Mouse (Mus musculus) forebrain, embryonic 13.5 days (tissue): ENCODE results near the gene Zfp987. TPM values are rescaled to one million over a fixed set of nuclear protein-coding genes. Genes with fewer than 3 reads are reported as not detected.
"Not testable (repeated sequence)": the region's sequence is repeated elsewhere in the genome, so short reads cannot be mapped to it uniquely, and the experiment has no call there.

ENCODE experiments used
- ATAC-seq: fragments of 200-750 bp; cut with Nextera tagmentation; 2 replicates; pipeline ENCODE4 v1.8.0; 2017
- H3K27ac ChIP-seq: fragments of 300-500 bp; sonication (generic); 2 replicates; pipeline ENCODE4 v1.5.1; 2015; ENCODE audit warnings: inconsistent platforms, mild to moderate bottlenecking, moderate library complexity
- H3K27me3 ChIP-seq: fragments of 300-500 bp; sonication (generic); 2 replicates; pipeline ENCODE4 v1.6.1; 2015; ENCODE audit warnings: mild to moderate bottlenecking, inconsistent platforms
- H3K36me3 ChIP-seq: fragments of 300-500 bp; sonication (generic); 2 replicates; pipeline ENCODE4 v1.6.1; 2015; ENCODE audit warnings: mild to moderate bottlenecking, inconsistent platforms; ENCODE audit not compliant: poor library complexity, severe bottlenecking
- H3K4me1 ChIP-seq: fragments of 300-500 bp; sonication (generic); 2 replicates; pipeline ENCODE4 v1.6.1; 2015; ENCODE audit warnings: inconsistent platforms
- H3K4me2 ChIP-seq: fragments of 300-500 bp; sonication (generic); 2 replicates; pipeline ENCODE4 v1.6.1; 2015; ENCODE audit warnings: inconsistent platforms, mild to moderate bottlenecking, moderate library complexity
- H3K4me3 ChIP-seq: fragments of 300-500 bp; sonication (generic); 2 replicates; pipeline ENCODE4 v1.5.1; 2015; ENCODE audit warnings: mild to moderate bottlenecking, inconsistent platforms
- H3K9ac ChIP-seq: fragments of 300-500 bp; sonication (generic); 2 replicates; pipeline ENCODE4 v1.6.1; 2015; ENCODE audit warnings: mild to moderate bottlenecking, inconsistent platforms
- H3K9me3 ChIP-seq: fragments of 300-500 bp; sonication (generic); replicated peaks from 2 replicates; pipeline ENCODE4 v1.6.1; 2016; ENCODE audit warnings: inconsistent platforms
- WGBS: fragments of 180-500 bp; shearing (Covaris S2); methylation state at CpG from one replicate; pipeline ENCODE4 v1.1.7; 2015; 5-methylcytosine and 5-hydroxymethylcytosine counted together
- polyA plus RNA-seq: library from polyadenylated mRNA; unstranded; fragments of >200 nt; fragmentation: Nextera tagmentation; extraction: Ambion mirVana; gene quantifications from 2 replicates; pipeline ENCODE4 v1.2.1, GENCODE M21; 2015

Zfp987 gene
- polyA plus RNA-seq: not detected in 2 replicates

DNA sequence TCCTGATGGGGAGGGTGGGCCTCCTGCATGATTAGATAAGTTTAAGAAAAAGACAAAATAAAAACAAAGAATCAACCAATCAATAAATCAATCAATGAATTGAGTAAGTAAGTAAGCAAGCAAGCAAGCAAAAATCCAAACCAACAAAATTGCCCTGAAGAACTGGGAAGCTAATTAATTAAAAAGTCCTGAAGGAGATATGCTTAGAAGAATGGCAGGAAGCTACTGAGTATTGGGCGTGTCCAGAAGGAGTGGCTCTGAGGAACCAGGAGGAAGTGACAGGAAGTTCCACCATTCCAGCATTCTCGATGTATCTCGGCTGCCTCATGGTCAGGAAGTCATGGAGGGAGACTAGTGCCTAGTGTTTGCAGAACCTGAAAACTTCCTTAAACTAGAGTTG is at the start of gene Zfp987:
Gene Zfp987 (plus strand): TSS at position 301 of the 400 bp plus-strand sequence.
- WGBS: 90% methylated on average over 3 of the region's 3 CpGs
- H3K9me3 ChIP-seq, H3K27me3 ChIP-seq, H3K4me3 ChIP-seq, H3K27ac ChIP-seq, H3K9ac ChIP-seq, H3K4me2 ChIP-seq, ATAC-seq, H3K36me3 ChIP-seq, H3K4me1 ChIP-seq: not testable (repeated sequence)

DNA sequence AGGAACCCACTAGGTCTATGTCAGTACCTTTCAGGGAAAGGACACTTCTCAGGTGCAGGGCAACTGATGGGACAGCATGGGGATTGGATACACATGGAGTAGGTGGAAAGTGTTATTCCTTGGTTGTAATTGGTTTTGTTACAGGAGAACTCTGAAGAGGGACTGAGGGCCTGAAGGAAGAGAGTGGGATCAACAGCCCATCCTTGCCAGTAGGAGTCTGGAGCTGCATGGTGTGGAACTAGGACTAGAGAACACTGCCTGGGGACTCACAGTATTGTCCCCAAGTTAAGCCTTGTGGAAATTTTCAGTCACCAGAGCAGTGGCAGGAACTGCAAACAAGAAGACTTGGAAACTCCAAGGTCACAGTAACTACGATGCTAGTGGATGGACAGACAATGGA is 44.6 kb upstream of the Zfp987 start:
- not testable (repeated sequence) for H3K4me3 ChIP-seq, ATAC-seq
- H3K9me3 ChIP-seq: peaks cover 25% of the 10 kb centered on the region

DNA sequence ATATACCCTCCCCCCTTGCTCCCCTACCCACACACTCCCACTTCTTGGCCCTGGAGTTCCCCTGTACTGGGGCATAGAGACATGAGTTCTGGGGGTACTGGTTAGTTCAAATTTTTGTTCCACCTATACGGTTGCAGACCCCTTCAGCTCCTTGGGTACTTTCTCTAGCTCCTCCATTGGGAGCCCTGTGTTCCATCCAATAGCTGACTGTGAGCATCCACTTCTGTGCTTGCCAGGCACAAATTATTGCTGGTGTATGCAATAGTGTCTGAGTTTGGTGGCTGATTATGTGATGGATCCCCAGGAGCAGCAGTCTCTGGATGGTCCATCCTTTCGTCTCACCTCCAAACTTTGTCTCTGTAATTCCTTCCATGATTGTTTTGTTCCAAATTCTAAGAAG is 43.7 kb upstream of the Zfp987 start:
- WGBS: 90% methylated on average over 2 of the region's 2 CpGs
- peaks cover 29% of the 10 kb centered on the region for H3K9me3 ChIP-seq
- H3K27ac ChIP-seq, H3K36me3 ChIP-seq, H3K27me3 ChIP-seq, H3K4me1 ChIP-seq, H3K9ac ChIP-seq, H3K4me2 ChIP-seq, ATAC-seq, H3K4me3 ChIP-seq: not testable (repeated sequence)

More for the DNA sequence above, 44.6 kb upstream of the Zfp987 start:
- H3K4me1 ChIP-seq, H3K27me3 ChIP-seq, H3K36me3 ChIP-seq, H3K9ac ChIP-seq, H3K27ac ChIP-seq, H3K4me2 ChIP-seq: not testable (repeated sequence)
- 88% methylated on average over 1 of the region's 1 CpGs for WGBS

- H3K4me2 ChIP-seq: no peak overlapping the region
- WGBS: 71% methylated on average over 2 of the region's 2 CpGs
- H3K27ac ChIP-seq: no peak overlapping the region
- no peaks in the 10 kb centered on the region for H3K27me3 ChIP-seq
- no peak for ATAC-seq
- no peaks in the 10 kb centered on the region for H3K36me3 ChIP-seq
- no peaks in the 10 kb centered on the region for H3K4me1 ChIP-seq
- H3K9me3 ChIP-seq: peaks cover 42% of the 10 kb centered on the region
- no peak overlapping the region for H3K4me3 ChIP-seq
- H3K9ac ChIP-seq: no peak overlapping the region
Observed at GRCm38 (mm10) chr4:146055335-146055734, 41.8 kb upstream of the Zfp987 start.

- H3K4me2 ChIP-seq, H3K27me3 ChIP-seq, H3K9ac ChIP-seq, H3K4me3 ChIP-seq, ATAC-seq, H3K4me1 ChIP-seq, H3K36me3 ChIP-seq, H3K27ac ChIP-seq: not testable (repeated sequence)
- H3K9me3 ChIP-seq: peaks cover 55% of the 10 kb centered on the region
- 93% methylated on average over 12 of the region's 12 CpGs for WGBS
Observed at GRCm38 (mm10) chr4:146058646-146059045, 38.5 kb upstream of the Zfp987 start.

- H3K4me1 ChIP-seq, H3K4me2 ChIP-seq, H3K4me3 ChIP-seq, H3K27ac ChIP-seq, H3K27me3 ChIP-seq, ATAC-seq, H3K9ac ChIP-seq, H3K36me3 ChIP-seq: not testable (repeated sequence)
- peaks cover 55% of the 10 kb centered on the region for H3K9me3 ChIP-seq
- WGBS: 86% methylated on average over 4 of the region's 4 CpGs
Observed at GRCm38 (mm10) chr4:146059078-146059477, 38.0 kb upstream of the Zfp987 start.

- not testable (repeated sequence) for H3K36me3 ChIP-seq, H3K27ac ChIP-seq, H3K4me3 ChIP-seq, H3K27me3 ChIP-seq, H3K4me1 ChIP-seq, ATAC-seq, H3K4me2 ChIP-seq, H3K9ac ChIP-seq
- peaks cover 60% of the 10 kb centered on the region for H3K9me3 ChIP-seq
- 92% methylated on average over 25 of the region's 26 CpGs for WGBS
Observed at GRCm38 (mm10) chr4:146059974-146060693, 37.0 kb upstream of the Zfp987 start.

DNA sequence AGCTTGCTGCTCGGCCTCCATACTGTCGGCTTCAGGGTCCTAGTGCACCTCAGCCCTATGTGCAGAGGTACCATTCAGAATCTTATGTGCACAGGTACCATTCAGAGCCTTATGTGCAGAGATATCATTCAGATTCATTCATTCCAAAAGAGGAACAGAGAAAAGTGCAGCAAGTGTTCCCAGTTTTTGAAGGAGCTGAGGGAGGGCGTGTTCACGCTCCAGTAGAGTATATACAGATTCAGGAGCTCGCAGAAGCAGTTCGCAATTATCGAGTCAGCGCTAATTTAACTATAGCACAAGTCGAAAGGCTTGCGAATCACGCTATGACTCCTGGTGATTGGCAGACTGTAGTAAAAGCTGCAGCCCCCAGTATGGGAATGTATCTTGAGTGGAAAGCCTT is 36.0 kb upstream of the Zfp987 start:
- ATAC-seq, H3K36me3 ChIP-seq, H3K27me3 ChIP-seq, H3K4me3 ChIP-seq, H3K9ac ChIP-seq, H3K4me1 ChIP-seq, H3K27ac ChIP-seq, H3K4me2 ChIP-seq: not testable (repeated sequence)
- 92% methylated on average over 11 of the region's 11 CpGs for WGBS
- peaks cover 57% of the 10 kb centered on the region for H3K9me3 ChIP-seq

GRCm38 (mm10) chr4:146062021-146062420 is 35.1 kb upstream of the Zfp987 start:
- H3K36me3 ChIP-seq, H3K27ac ChIP-seq, H3K27me3 ChIP-seq, ATAC-seq, H3K9ac ChIP-seq, H3K4me3 ChIP-seq, H3K4me2 ChIP-seq, H3K4me1 ChIP-seq: not testable (repeated sequence)
- WGBS: 95% methylated on average over 12 of the region's 12 CpGs
- H3K9me3 ChIP-seq: peaks cover 59% of the 10 kb centered on the region

- ATAC-seq, H3K4me3 ChIP-seq, H3K4me1 ChIP-seq, H3K9ac ChIP-seq, H3K27me3 ChIP-seq, H3K4me2 ChIP-seq, H3K36me3 ChIP-seq, H3K27ac ChIP-seq: not testable (repeated sequence)
- H3K9me3 ChIP-seq: peaks cover 65% of the 10 kb centered on the region
- 77% methylated on average over 6 of the region's 6 CpGs for WGBS
Observed at GRCm38 (mm10) chr4:146063001-146063400, 34.1 kb upstream of the Zfp987 start.

GRCm38 (mm10) chr4:146063621-146064020 is 33.5 kb upstream of the Zfp987 start:
- H3K4me1 ChIP-seq, H3K36me3 ChIP-seq, H3K27ac ChIP-seq, ATAC-seq, H3K4me3 ChIP-seq, H3K9ac ChIP-seq, H3K4me2 ChIP-seq, H3K27me3 ChIP-seq: not testable (repeated sequence)
- peaks cover 64% of the 10 kb centered on the region for H3K9me3 ChIP-seq
- WGBS: 89% methylated on average over 15 of the region's 15 CpGs

DNA sequence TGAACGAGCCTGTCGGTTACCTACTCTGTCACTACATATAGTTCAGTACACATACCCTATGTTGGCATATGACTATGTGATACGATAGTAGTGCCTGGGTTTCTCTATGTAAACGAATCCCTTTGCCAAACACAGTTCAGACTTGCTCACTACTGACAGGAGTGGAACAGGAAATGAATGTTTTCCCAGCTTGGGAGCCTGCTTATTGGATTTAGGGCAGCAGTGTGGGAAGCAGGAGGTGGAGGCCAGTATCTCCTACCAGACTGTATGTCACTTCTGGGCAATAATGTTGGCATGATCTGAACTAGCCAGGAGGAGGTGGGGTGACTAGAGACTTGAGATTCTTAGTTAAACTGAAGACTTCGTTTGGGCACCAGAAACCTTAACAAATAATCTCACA is 32.3 kb upstream of the Zfp987 start:
- not testable (repeated sequence) for H3K4me1 ChIP-seq, H3K27me3 ChIP-seq, H3K36me3 ChIP-seq, H3K4me2 ChIP-seq, H3K27ac ChIP-seq, H3K9ac ChIP-seq, H3K4me3 ChIP-seq, ATAC-seq
- H3K9me3 ChIP-seq: peaks cover 57% of the 10 kb centered on the region
- WGBS: 81% methylated on average over 5 of the region's 5 CpGs
